Mouse (Mus musculus) liver, adult 2 months (tissue): ENCODE results near the gene Defb3. TPM values are rescaled to one million over a fixed set of nuclear protein-coding genes. Genes with fewer than 3 reads are reported as not detected.
A peak's percentile ranks its signal among the peaks of the same experiment; 100 is the strongest.
"Not testable (repeated sequence)": the region's sequence is repeated elsewhere in the genome, so short reads cannot be mapped to it uniquely, and the experiment has no call there.

ENCODE experiments used
- DNase-seq: peaks from one replicate; pipeline ENCODE4 v3.0.0-alpha.2; 2011; ENCODE audit warnings: low read depth, low spot score; ENCODE audit errors: extremely low read depth
- H3K27ac ChIP-seq: fragments of 200-500 bp; replicated peaks from 2 replicates; pipeline ENCODE4 v1.5.1; 2012; ENCODE audit warnings: low read depth, mild to moderate bottlenecking, control low read depth, inconsistent platforms, low read length; ENCODE audit not compliant: insufficient read depth
- H3K27me3 ChIP-seq: fragments of 200-500 bp; 2 replicates; pipeline ENCODE4 v1.6.1; 2012; ENCODE audit warnings: mild to moderate bottlenecking, moderate library complexity, low read length, inconsistent platforms; ENCODE audit not compliant: control insufficient read depth, insufficient read depth
- H3K36me3 ChIP-seq: fragments of 200-500 bp; 2 replicates; pipeline ENCODE4 v1.6.1; 2012; ENCODE audit warnings: low read length, inconsistent platforms; ENCODE audit not compliant: control insufficient read depth, insufficient read depth
- H3K4me1 ChIP-seq: fragments of 200-500 bp; 2 replicates; pipeline ENCODE4 v1.6.1; 2011; ENCODE audit warnings: low read length; ENCODE audit not compliant: control insufficient read depth, insufficient read depth
- H3K4me3 ChIP-seq: fragments of 200-500 bp; 2 replicates; pipeline ENCODE4 v1.5.1; 2011; ENCODE audit warnings: low read depth, mild to moderate bottlenecking, control low read depth, low read length, moderate library complexity; ENCODE audit not compliant: insufficient read depth
- H3K79me2 ChIP-seq: fragments of 200-500 bp; 2 replicates; pipeline ENCODE4 v1.6.1; 2012; ENCODE audit warnings: inconsistent platforms, mild to moderate bottlenecking, low read length, moderate library complexity; ENCODE audit not compliant: control insufficient read depth, insufficient read depth
- H3K9ac ChIP-seq: fragments of 200-500 bp; 2 replicates; pipeline ENCODE4 v1.6.1; 2012; ENCODE audit warnings: low read depth, mild to moderate bottlenecking, control low read depth, inconsistent platforms, low read length
- CTCF ChIP-seq: fragments of 200-500 bp; IDR thresholded peaks from 2 replicates; pipeline ENCODE4 v1.5.1; 2011; ENCODE audit warnings: low read depth, low read length, control low read depth
- POLR2A ChIP-seq: fragments of 200-500 bp; IDR thresholded peaks from 2 replicates; pipeline ENCODE4 v1.6.1; 2011; ENCODE audit warnings: low read length, control low read depth; ENCODE audit not compliant: insufficient read depth; ENCODE audit errors: extremely low read depth
- WGBS: fragments of 180-500 bp; shearing (Covaris S2); methylation state at CpG from one replicate; pipeline ENCODE4 v1.1.7; 2018; 5-methylcytosine and 5-hydroxymethylcytosine counted together
- polyA plus RNA-seq: library from polyadenylated mRNA; depleted of rRNA; stranded (reverse); fragments of >200 nt; gene quantifications from 2 replicates; pipeline ENCODE4 v1.2.3, GENCODE M21; 2012; rRNA removed
- total RNA-seq: library from RNA; depleted of rRNA; stranded (reverse); fragments of >200 nt; gene quantifications from 2 replicates; pipeline ENCODE4 v1.2.3, GENCODE M21; 2014; rRNA removed

The Defb3 gene
- total RNA-seq = not detected in 2 replicates
- not detected in 2 replicates for polyA plus RNA-seq

- H3K36me3 ChIP-seq, H3K27ac ChIP-seq, H3K27me3 ChIP-seq, H3K9ac ChIP-seq, H3K4me1 ChIP-seq, H3K4me3 ChIP-seq, DNase-seq, H3K79me2 ChIP-seq: not testable (repeated sequence)
- WGBS = 34% methylated on average over 2 of the region's 2 CpGs
Observed at GRCm38 (mm10) chr8:19293060-19293459, at the start of gene Defb3. Gene Defb3, plus strand, starts transcription at chr8:19293360.

- WGBS = 85% methylated on average over 5 of the region's 5 CpGs
- Histone ChIP-seq H3K4me1 (no peaks in the 10 kb centered on the region), H3K4me3 (no peak within 1 kb of the TSS), H3K9ac (no peak within 1 kb of the TSS), H3K79me2 (no peaks in the 10 kb centered on the region), H3K36me3 (no peaks in the 10 kb centered on the region), H3K27ac (no peak within 1 kb of the TSS), H3K27me3 (no peaks in the 10 kb centered on the region)
- DNase-seq = no peak
- TF ChIP-seq POLR2A = no peak
- no peak for TF ChIP-seq CTCF
Observed at GRCm38 (mm10) chr8:19247280-19247679, 45.9 kb upstream of the Defb3 start, which contains the start of gene Defb5. Gene Defb5, plus strand, starts transcription at chr8:19247580.

- no peak overlapping the region for H3K4me3 ChIP-seq
Observed at GRCm38 (mm10) chr8:19258136-19258535, 35.0 kb upstream of the Defb3 start.

GRCm38 (mm10) chr8:19259667-19260066, 33.5 kb upstream of the Defb3 start:
- WGBS = 34% methylated on average over 3 of the region's 3 CpGs

More at GRCm38 (mm10) chr8:19258136-19258535, 35.0 kb upstream of the Defb3 start:
- Histone ChIP-seq H3K27ac (no peak overlapping the region), H3K9ac (no peak overlapping the region), H3K36me3 (no peaks in the 10 kb centered on the region), H3K27me3 (no peaks in the 10 kb centered on the region), H3K79me2 (no peaks in the 10 kb centered on the region), H3K4me1 (no peaks in the 10 kb centered on the region)
- DNase-seq = no peak
- TF ChIP-seq POLR2A (no peak), CTCF (no peak)

GRCm38 (mm10) chr8:19298361-19298760, 5.2 kb downstream of the Defb3 start:
- H3K36me3 ChIP-seq, H3K27me3 ChIP-seq, H3K27ac ChIP-seq, H3K4me1 ChIP-seq, H3K79me2 ChIP-seq, H3K9ac ChIP-seq, DNase-seq, H3K4me3 ChIP-seq: not testable (repeated sequence)
- WGBS = 44% methylated on average over 3 of the region's 3 CpGs

More at GRCm38 (mm10) chr8:19259667-19260066, 33.5 kb upstream of the Defb3 start:
- no peak for DNase-seq
- no peak overlapping the region for H3K27ac ChIP-seq
- no peak overlapping the region for H3K9ac ChIP-seq
- H3K79me2 ChIP-seq = no peaks in the 10 kb centered on the region
- no peaks in the 10 kb centered on the region for H3K4me1 ChIP-seq
- H3K4me3 ChIP-seq = no peak overlapping the region
- H3K36me3 ChIP-seq = no peaks in the 10 kb centered on the region
- TF ChIP-seq CTCF = no peak
- TF ChIP-seq POLR2A = no peak
- no peaks in the 10 kb centered on the region for H3K27me3 ChIP-seq

- WGBS = 7% methylated on average over 3 of the region's 3 CpGs
- DNase-seq = peak; percentile 1
- Histone ChIP-seq H3K27ac (no peak overlapping the region), H3K4me1 (no peaks in the 10 kb centered on the region), H3K27me3 (no peaks in the 10 kb centered on the region), H3K79me2 (no peaks in the 10 kb centered on the region), H3K4me3 (no peak overlapping the region), H3K9ac (no peak overlapping the region), H3K36me3 (no peaks in the 10 kb centered on the region)
- TF ChIP-seq POLR2A (no peak), CTCF (peak; percentile 22; the same call in 1 of the 2 replicates)
Observed at GRCm38 (mm10) chr8:19331836-19332235, 38.7 kb downstream of the Defb3 start.

Other genes with a start within 250 kb of the Defb3 start
- not detected in 2 replicates for gene Defb39, start 228.6 kb upstream of the Defb3 start, total RNA-seq
- not detected in 2 replicates for gene Defb39, start 228.6 kb upstream of the Defb3 start, polyA plus RNA-seq
- not detected in 2 replicates for gene Defb12, start 178.5 kb upstream of the Defb3 start, total RNA-seq
- gene Defb12, start 178.5 kb upstream of the Defb3 start, polyA plus RNA-seq = not detected in 2 replicates
- gene Defb34, start 169.6 kb upstream of the Defb3 start, total RNA-seq = not detected in 2 replicates
- not detected in 2 replicates for gene Defb34, start 169.6 kb upstream of the Defb3 start, polyA plus RNA-seq
- not detected in 2 replicates for gene Gm45826, start 152.6 kb upstream of the Defb3 start, total RNA-seq
- not detected in 2 replicates for gene Gm45826, start 152.6 kb upstream of the Defb3 start, polyA plus RNA-seq
- not detected in 2 replicates for gene Defb14, start 99.0 kb upstream of the Defb3 start, total RNA-seq
- not detected in 2 replicates for gene Defb14, start 99.0 kb upstream of the Defb3 start, polyA plus RNA-seq
- not detected in 2 replicates for gene Defb4, start 94.7 kb upstream of the Defb3 start, total RNA-seq
- not detected in 2 replicates for gene Defb4, start 94.7 kb upstream of the Defb3 start, polyA plus RNA-seq
- gene Defb6, start 67.9 kb upstream of the Defb3 start, total RNA-seq = not detected in 2 replicates
- gene Defb6, start 67.9 kb upstream of the Defb3 start, polyA plus RNA-seq = not detected in 2 replicates
- not detected in 2 replicates for gene Defb46, start 53.4 kb upstream of the Defb3 start, total RNA-seq
- gene Defb46, start 53.4 kb upstream of the Defb3 start, polyA plus RNA-seq = not detected in 2 replicates
- not detected in 2 replicates for gene Defb5, start 45.8 kb upstream of the Defb3 start, total RNA-seq
- not detected in 2 replicates for gene Defb5, start 45.8 kb upstream of the Defb3 start, polyA plus RNA-seq
- not detected in 2 replicates for gene Defb8, start 154.2 kb downstream of the Defb3 start, total RNA-seq
- not detected in 2 replicates for gene Defb8, start 154.2 kb downstream of the Defb3 start, polyA plus RNA-seq
- gene Defb7, start 201.7 kb downstream of the Defb3 start, total RNA-seq = not detected in 2 replicates
- gene Defb7, start 201.7 kb downstream of the Defb3 start, polyA plus RNA-seq = not detected in 2 replicates